Mouse (Mus musculus): ENCODE results near the gene Cdh18.

- TF ChIP-seq CTCF (IDR thresholded peaks at IDR 0.05; ENCODE audit: low read depth, low read length) (no peak), POLR2A (IDR thresholded peaks at IDR 0.05; ENCODE audit: extremely low read depth, insufficient read depth, low read length) (no peak)
Observed at GRCm38 (mm10) chr15:22535828-22536227, 13.0 kb upstream of the Cdh18 start.

Measured in liver, adult 2 months (tissue).